2 mouse cellular contexts compared by ENCODE assay signal in genomic region chr2:155053512-155053911, GRCm38 (mm10). TPM values are rescaled to one million over a fixed set of nuclear protein-coding genes. Genes with fewer than 3 reads are reported as not detected.
"Had no signal": no experiment of that assay in that cellular context is flagged by ENCODE, and none has a peak within 500 bp of the region (broad histone marks: within the 10 kb centered on the region; RNA-seq: fewer than 3 reads in every experiment).

No protein-coding gene starts in this region.

RNA-seq across cellular contexts. Expression of gene Gm14226, which starts 35.4 kb away (rescaled TPM):
- total RNA-seq: hematopoietic stem cell, adult 5-6 weeks had no signal
- polyA plus RNA-seq: hindbrain, embryonic 14.5 days had no signal
